Mouse (Mus musculus) T-helper 1 cell (primary cell): ENCODE measurements around the gene Trim27.

Experiments
- in situ Hi-C: fragments of 300-600 bp; cut with MboI, MseI; formaldehyde crosslinking; loops from one replicate; pipeline ENCODE4 v1.15.1; 2025; ENCODE audit warnings: high pct_unique_total_duplicates

The Trim27 gene

GRCm38 (mm10) chr13:21171600-21172150 is 7.6 kb upstream of the Trim27 start:
- in situ Hi-C loops: loop anchor here (5.0 kb wide), 2 partner anchors 61 to 746 kb away; no protein-coding TSS in a partner anchor

- in situ Hi-C loops: loop anchor here (5.0 kb wide), 2 partner anchors 60 to 745 kb away; no protein-coding TSS in a partner anchor
Observed at GRCm38 (mm10) chr13:21172241-21173027, 6.8 kb upstream of the Trim27 start.

GRCm38 (mm10) chr13:21173072-21173471 is 6.2 kb upstream of the Trim27 start:
- in situ Hi-C loops: loop anchor here (5.0 kb wide), 2 partner anchors 59 to 744 kb away; no protein-coding TSS in a partner anchor

GRCm38 (mm10) chr13:21176733-21177132 is 2.5 kb upstream of the Trim27 start:
- in situ Hi-C loops: no loop called here

- in situ Hi-C loops: no loop called here
Observed at GRCm38 (mm10) chr13:21177657-21178056, 1.6 kb upstream of the Trim27 start.

DNA sequence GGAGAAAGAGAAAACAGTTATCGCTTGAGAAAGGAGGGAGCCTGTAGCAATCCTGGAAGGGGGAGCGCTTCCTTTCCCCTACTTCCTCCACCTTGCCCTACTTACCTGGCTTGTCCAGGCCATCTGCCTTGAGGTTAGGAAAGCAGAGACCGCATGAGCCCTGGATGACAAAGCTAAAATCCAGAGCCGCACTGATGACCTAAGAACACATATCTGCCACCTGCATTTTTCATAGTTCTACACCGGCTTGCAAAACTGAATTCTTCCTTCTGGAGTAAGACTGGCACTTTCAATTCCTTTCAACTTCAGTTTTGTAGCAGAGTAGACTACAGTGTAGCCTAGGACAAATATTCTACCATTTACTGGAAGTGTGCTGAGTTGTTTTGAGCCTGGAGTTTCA is 881 bp upstream of the Trim27 start:
- in situ Hi-C loops: no loop called here

DNA sequence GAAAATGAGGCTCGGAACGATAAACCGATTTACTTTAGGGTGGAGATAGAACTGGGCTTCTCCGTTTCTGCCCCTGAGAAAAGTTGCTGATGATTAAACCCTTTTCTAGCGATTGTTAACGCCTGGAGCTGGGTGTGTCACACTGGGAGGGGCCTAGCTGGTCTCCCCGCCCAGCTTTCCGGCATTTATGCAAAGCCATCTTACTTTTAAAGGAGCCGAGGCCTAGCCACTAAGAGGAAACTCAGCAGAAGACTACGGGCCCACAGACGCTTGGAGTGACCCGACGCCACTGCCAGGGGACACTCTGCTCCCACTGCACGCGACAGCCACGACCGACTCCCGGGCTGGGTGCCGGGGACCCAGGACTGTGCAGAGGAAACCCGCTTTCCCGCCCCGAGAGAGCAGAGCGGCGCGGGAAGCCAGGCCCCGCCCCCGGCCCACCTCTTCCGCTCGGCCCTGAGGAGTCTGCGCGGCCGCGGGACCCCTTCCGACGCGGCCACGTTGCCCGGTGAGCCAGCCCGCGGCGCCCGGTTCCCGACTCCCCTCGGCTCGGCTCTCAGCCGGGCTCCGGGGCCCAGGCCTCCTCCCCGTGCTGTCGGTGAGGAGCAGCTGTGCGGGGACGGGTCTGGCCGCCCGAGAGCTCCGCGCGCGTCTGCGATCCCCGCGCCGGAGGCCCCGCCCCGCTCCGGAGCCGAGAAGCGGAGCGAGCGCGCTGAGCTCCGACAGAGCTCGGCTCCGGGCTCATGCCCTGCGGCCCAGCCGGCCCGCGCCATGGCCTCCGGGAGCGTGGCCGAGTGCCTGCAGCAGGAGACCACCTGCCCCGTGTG is 692 bp downstream of the Trim27 start:
- in situ Hi-C loops: no loop called here

GRCm38 (mm10) chr13:21180551-21181530 is 1.6 kb downstream of the Trim27 start:
- in situ Hi-C loops: no loop called here

- in situ Hi-C loops: no loop called here
Observed at GRCm38 (mm10) chr13:21181996-21182395, 2.8 kb downstream of the Trim27 start.

GRCm38 (mm10) chr13:21183066-21183465 is 3.8 kb downstream of the Trim27 start:
- in situ Hi-C loops: no loop called here

DNA sequence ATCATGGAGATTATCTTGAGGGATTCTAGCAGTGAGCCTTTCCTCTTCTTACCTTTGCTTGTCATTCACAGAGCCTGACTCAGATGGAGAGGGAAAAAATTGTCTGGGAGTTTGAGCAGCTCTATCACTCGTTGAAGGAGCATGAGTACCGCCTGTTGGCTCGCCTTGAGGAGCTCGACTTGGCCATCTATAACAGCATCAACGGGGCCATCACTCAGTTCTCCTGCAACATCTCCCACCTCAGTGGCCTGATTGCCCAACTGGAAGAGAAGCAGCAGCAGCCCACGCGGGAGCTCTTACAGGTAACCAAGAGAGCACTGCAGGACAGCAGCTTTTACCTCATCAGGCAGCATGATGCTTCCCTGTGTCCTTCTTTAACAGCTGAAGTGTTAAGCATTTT is 4.4 kb downstream of the Trim27 start:
- in situ Hi-C loops: no loop called here

GRCm38 (mm10) chr13:21185521-21185920 is 6.3 kb downstream of the Trim27 start:
- in situ Hi-C loops: no loop called here

DNA sequence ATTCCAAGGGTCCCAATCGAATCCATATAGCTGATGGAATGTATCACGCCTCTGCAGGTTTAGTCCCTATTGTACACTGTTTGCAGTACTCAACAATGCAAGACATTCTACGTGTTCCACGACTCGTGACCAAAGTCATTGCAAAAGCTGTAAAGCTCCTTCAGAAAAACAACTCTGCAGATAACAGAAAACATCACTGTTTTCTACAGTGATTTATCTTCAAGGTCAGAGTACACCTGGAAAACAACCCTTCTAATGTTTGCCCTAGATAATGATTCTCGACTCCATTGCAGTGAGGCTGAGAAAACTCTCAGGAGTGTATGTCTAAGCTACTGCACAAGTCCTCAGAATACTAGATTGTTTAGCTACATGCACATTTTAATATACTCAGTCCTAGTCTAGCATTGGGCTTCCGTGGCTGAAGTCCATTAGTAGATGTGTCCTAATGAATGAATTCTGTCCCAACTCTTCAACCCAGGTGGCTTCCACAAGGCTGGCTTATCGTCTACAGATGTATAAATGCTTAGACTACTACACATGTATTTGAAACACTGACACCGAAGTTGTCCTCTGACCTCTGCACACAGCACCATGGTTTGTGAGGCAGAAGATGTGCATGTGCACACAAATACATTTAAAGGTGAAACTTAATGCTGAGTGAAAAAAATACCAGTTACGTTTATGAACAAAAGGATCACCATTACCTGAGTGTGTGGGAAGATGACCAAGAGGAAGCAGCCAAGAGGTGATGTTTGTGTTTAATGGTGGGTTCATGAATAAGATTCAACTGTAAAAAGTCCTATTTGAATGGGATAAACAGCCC is 16.4 kb downstream of the Trim27 start:
- in situ Hi-C loops: loop anchor here (10.0 kb wide), 1 partner anchor 729 kb away; no protein-coding TSS in a partner anchor

DNA sequence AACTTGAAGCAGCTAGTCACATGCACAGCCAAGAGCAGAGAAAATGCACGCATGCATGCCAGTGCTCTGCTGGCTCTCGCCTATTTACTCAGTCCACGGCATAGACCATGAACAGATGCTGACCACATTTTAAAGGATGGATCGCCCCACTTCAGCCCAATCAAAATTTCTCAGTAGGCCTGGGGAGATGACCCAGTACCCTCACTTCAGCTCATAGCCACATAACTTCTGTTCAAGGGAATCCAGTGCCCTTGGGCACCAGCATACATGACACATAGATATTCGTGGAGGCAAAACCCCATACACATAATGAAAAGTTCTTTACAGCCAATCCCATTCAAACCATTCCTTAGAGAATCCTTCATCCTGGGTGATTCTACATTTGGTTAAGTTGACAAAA is 18.5 kb downstream of the Trim27 start:
- in situ Hi-C loops: loop anchor here (10.0 kb wide), 1 partner anchor 727 kb away; no protein-coding TSS in a partner anchor

DNA sequence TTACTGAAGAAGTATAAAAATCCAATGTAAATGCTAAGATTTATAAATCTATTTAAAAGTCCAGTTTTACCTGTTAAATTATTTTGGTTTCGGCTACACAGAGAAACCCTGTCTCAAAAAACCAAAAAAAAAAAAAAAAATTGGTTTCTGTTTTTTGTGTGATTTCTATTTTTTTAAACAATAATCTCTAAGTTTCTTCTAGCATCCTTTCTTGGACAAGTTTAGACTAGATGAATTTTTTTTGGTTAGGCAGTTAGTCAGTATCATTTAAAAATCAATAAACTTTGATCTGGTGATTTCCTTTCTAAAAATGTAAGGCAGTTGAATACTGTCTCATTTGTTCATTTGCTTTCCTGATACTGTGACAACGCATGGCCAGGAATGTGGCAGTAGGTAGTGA is 19.1 kb downstream of the Trim27 start:
- in situ Hi-C loops: loop anchor here (10.0 kb wide), 1 partner anchor 726 kb away; no protein-coding TSS in a partner anchor

DNA sequence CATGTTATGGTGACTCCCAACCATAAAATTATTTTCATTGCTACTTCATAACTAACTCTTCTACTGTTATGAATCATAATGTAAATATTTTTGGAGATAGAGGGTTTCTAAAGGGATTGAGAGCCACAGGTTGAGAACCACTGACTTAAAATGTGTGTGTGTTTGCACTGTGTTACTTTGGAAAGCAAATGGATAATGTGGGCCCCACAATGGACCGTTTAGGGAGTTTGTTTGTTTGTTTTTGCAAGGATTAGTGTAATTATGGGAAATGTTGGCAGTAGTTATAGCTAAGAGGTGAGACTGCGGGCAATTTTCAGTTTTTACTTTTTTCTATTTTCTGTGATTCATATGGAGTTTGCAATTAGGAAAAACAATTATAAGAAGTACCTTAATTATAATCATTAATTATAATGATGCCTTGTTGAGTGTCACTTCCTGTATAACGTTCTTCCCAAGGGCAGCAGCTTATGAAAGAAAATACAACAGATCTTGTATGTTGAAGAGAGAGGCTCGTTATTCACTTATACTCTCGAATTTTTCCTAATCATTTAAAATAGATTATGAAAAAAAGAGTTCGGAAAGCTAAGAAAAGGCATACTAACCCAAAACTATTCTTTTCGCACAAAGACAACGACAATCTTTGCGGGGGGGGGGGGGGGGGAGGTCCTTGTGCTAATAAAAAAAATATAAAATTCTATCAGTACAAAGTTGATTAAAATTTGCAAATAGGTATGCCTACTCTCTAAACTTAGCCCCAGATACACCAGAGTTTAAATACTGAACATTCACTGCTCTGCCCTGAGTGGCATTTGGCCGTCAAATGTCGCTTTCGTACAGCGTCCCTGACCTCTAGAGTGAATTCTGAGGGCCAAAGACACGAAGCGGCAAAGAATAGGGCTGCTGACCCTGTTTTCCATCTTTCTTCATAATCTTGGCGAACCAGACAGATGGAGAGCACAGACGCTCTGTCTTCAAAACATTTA is 20.1 kb downstream of the Trim27 start:
- in situ Hi-C loops: loop anchor here (10.0 kb wide), 1 partner anchor 725 kb away; no protein-coding TSS in a partner anchor

GRCm38 (mm10) chr13:21200043-21200999 is 21.1 kb downstream of the Trim27 start:
- in situ Hi-C loops: no loop called here
